ENCODE assay signal across 24 mouse cellular contexts in genomic region chr2:29872581-29873295, GRCm38 (mm10). TPM values are rescaled to one million over a fixed set of nuclear protein-coding genes. Genes with fewer than 3 reads are reported as not detected.
DNase-seq lines count a peak whose midpoint lies in the region; ATAC-seq and TF ChIP-seq lines count a peak whose summit lies in the region.
"Had no signal": no experiment of that assay in that cellular context is flagged by ENCODE, and none has a peak within 500 bp of the region (broad histone marks: within the 10 kb centered on the region; RNA-seq: fewer than 3 reads in every experiment).

No protein-coding gene starts in this region.

- H3K9ac ChIP-seq in liver, embryonic 13.5 days = peak overlapping the region; percentile 47; the same call in 1 of the 2 replicates
- no peak overlapping the region for H3K9ac ChIP-seq in liver, postnatal 0 days (replicated peaks)
- no peak overlapping the region; the same call in 1 of the 2 replicates for H3K9ac ChIP-seq in midbrain, embryonic 13.5 days (replicated peaks)
- H3K9ac ChIP-seq: embryonic facial prominence, embryonic 15.5 days; hindbrain, embryonic 15.5 days; lung, embryonic 15.5 days; neural tube, embryonic 15.5 days had no signal

- peak overlapping the region; percentile 63 for H3K27ac ChIP-seq in liver, embryonic 13.5 days
- no peak overlapping the region for H3K27ac ChIP-seq in liver, postnatal 0 days (ENCODE audit: low read depth)
- peak overlapping the region; percentile 12; the same call in 1 of the 2 replicates for H3K27ac ChIP-seq in macrophage
- H3K27ac ChIP-seq in midbrain, embryonic 13.5 days = no peak overlapping the region
- H3K27ac ChIP-seq: embryonic facial prominence, embryonic 15.5 days; gastrocnemius, adult 2 months; hindbrain, embryonic 15.5 days; left cerebral cortex, adult 2 months; limb, embryonic 10.5 days; lung, embryonic 15.5 days; neural tube, embryonic 15.5 days had no signal

- H3K4me2 ChIP-seq in liver, embryonic 13.5 days = 0 out of 2 replicates have a peak overlapping the region, but pooled peaks have one; percentile 89
- H3K4me2 ChIP-seq in liver, postnatal 0 days (ENCODE audit: low read depth, low read length) = no peak overlapping the region
- H3K4me2 ChIP-seq in midbrain, embryonic 13.5 days (replicated peaks) = no peak overlapping the region
- H3K4me2 ChIP-seq: embryonic facial prominence, embryonic 15.5 days; hindbrain, embryonic 15.5 days; lung, embryonic 15.5 days; neural tube, embryonic 15.5 days had no signal

- H3K4me3 ChIP-seq in liver, embryonic 13.5 days (replicated peaks) = no peak overlapping the region
- no peak overlapping the region for H3K4me3 ChIP-seq in liver, postnatal 0 days (ENCODE audit: low read depth, low read length)
- no peak overlapping the region for H3K4me3 ChIP-seq in macrophage (ENCODE audit: inconsistent target)
- no peak overlapping the region for H3K4me3 ChIP-seq in midbrain, embryonic 13.5 days (replicated peaks)
- H3K4me3 ChIP-seq: embryonic facial prominence, embryonic 15.5 days; gastrocnemius, adult 2 months; hindbrain, embryonic 15.5 days; left cerebral cortex, adult 2 months; limb, embryonic 10.5 days; lung, embryonic 15.5 days; neural tube, embryonic 15.5 days had no signal

- H3K79me2 ChIP-seq in macrophage (ENCODE audit: inconsistent target) = no peaks in the 10 kb centered on the region

- no peak for ATAC-seq in liver, embryonic 13.5 days (ENCODE audit: low read depth)
- ATAC-seq in liver, postnatal 0 days = no peak
- ATAC-seq in midbrain, embryonic 13.5 days = no peak
- ATAC-seq: forebrain, embryonic 14.5 days; intestine, embryonic 16.5 days had no signal

- 89% methylated on average over 10 of the region's 10 CpGs for WGBS in liver, embryonic 13.5 days (ENCODE audit: insufficient replicate concordance)
- 93% methylated on average over 10 of the region's 10 CpGs for WGBS in liver, postnatal 0 days (ENCODE audit: insufficient replicate concordance)
- WGBS in macrophage (ENCODE audit: missing documents) = 98% methylated on average over 10 of the region's 10 CpGs
- WGBS in midbrain, embryonic 13.5 days = 94% methylated on average over 10 of the region's 10 CpGs

- no peaks in the 10 kb centered on the region for H3K27me3 ChIP-seq in liver, embryonic 13.5 days
- H3K27me3 ChIP-seq in liver, postnatal 0 days (ENCODE audit: insufficient read depth, low read length) = no peaks in the 10 kb centered on the region
- no peaks in the 10 kb centered on the region for H3K27me3 ChIP-seq in midbrain, embryonic 13.5 days
- H3K27me3 ChIP-seq: embryonic facial prominence, embryonic 15.5 days; hindbrain, embryonic 15.5 days; lung, embryonic 15.5 days; neural tube, embryonic 15.5 days had no signal

- no peaks in the 10 kb centered on the region for H3K9me3 ChIP-seq in liver, embryonic 13.5 days (replicated peaks)
- H3K9me3 ChIP-seq in liver, postnatal 0 days (ENCODE audit: low read length) = no peaks in the 10 kb centered on the region
- no peaks in the 10 kb centered on the region for H3K9me3 ChIP-seq in midbrain, embryonic 13.5 days
- H3K9me3 ChIP-seq: embryonic facial prominence, embryonic 15.5 days; hindbrain, embryonic 15.5 days; limb, embryonic 10.5 days; lung, embryonic 15.5 days; neural tube, embryonic 15.5 days had no signal

- DNase-seq in adrenal gland, postnatal 14 days = peak; percentile 32
- no peak for DNase-seq in adrenal gland, adult 8-10 months
- DNase-seq in liver, embryonic 13.5 days = no peak
- DNase-seq in liver, postnatal 0 days = no peak
- DNase-seq in cerebellum, adult 9-10 months = peak; percentile 82
- DNase-seq in spleen, adult 12 weeks (ENCODE audit: low spot score) = no peak
- DNase-seq: gastrocnemius, adult 2 months; heart, postnatal 36 days; kidney, adult 9 months; kidney, postnatal 4 days; layer of hippocampus, adult 9-11 months; lung, postnatal 4 days; thymus, adult 18-20 months; thymus, postnatal 36 days had no signal

- TF ChIP-seq EP300 in liver, postnatal 0 days (IDR thresholded peaks at IDR 0.05; ENCODE audit: low read depth) = no peak

- H3K36me3 ChIP-seq in liver, embryonic 13.5 days = peaks cover 61% of the 10 kb centered on the region
- peaks cover 15% of the 10 kb centered on the region; the same call in 1 of the 2 replicates for H3K36me3 ChIP-seq in liver, postnatal 0 days (replicated peaks; ENCODE audit: insufficient read depth, low read length)
- H3K36me3 ChIP-seq in macrophage (ENCODE audit: inconsistent target) = no peaks in the 10 kb centered on the region
- peaks cover 24% of the 10 kb centered on the region for H3K36me3 ChIP-seq in midbrain, embryonic 13.5 days
- H3K36me3 ChIP-seq: limb, embryonic 10.5 days; lung, embryonic 15.5 days had no signal

- peaks cover 49% of the 10 kb centered on the region for H3K4me1 ChIP-seq in liver, embryonic 13.5 days (replicated peaks)
- H3K4me1 ChIP-seq in liver, postnatal 0 days (ENCODE audit: insufficient read depth) = peaks cover 23% of the 10 kb centered on the region
- peaks cover 20% of the 10 kb centered on the region for H3K4me1 ChIP-seq in midbrain, embryonic 13.5 days (replicated peaks)

- TF ChIP-seq CTCF in liver, postnatal 0 days (IDR thresholded peaks at IDR 0.05; ENCODE audit: low read depth) = no peak

RNA-seq across cellular contexts. Expression of gene Cercam, which starts 3.8 kb away (rescaled TPM):
- total RNA-seq in adrenal gland, postnatal 14 days (2021) = 10.8 and 12.4 TPM in 2 replicates
- total RNA-seq in adrenal gland, adult 8-10 months (2022) = 10 to 100 TPM in 3 of 4 experiments, 1 to 10 TPM in 1; 7.6 to 32.8 (median 18.4) TPM
- 31.1 and 39.0 TPM in 2 replicates for polyA plus RNA-seq in liver, embryonic 13.5 days (2015; fragmentation: Nextera tagmentation; extraction: Ambion mirVana)
- 9.0 and 10.0 TPM in 2 replicates for polyA plus RNA-seq in liver, postnatal 0 days (2015; fragmentation: Nextera tagmentation; extraction: Ambion mirVana)
- 10 to 100 TPM in 15 of 26 experiments, 1 to 10 TPM in 11; 2.3 to 23.6 (median 12.3) TPM for total RNA-seq in macrophage (2018; cell fraction: chromatin; rRNA removed)
- total RNA-seq in macrophage (2018; cell fraction: cytosol; rRNA removed) = 10 to 100 TPM in 22 of 26 experiments, 1 to 10 TPM in 4; 8.8 to 26.8 (median 13.1) TPM
- 10 to 100 TPM in 25 of 26 experiments, 1 to 10 TPM in 1; 9.0 to 32.3 (median 17.0) TPM for total RNA-seq in macrophage (2018; cell fraction: nucleus; rRNA removed)
- polyA plus RNA-seq in macrophage (2018) = 7.3 to 16.8 TPM (median 15.9 TPM) in 3 replicates
- 14.6 and 20.7 TPM in 2 replicates for polyA plus RNA-seq in midbrain, embryonic 13.5 days (2015; fragmentation: Nextera tagmentation; extraction: Ambion mirVana)

RNA-seq across cellular contexts. Expression of gene Odf2, which starts 16.3 kb away (rescaled TPM):
- 42.2 and 54.5 TPM in 2 replicates for total RNA-seq in adrenal gland, postnatal 14 days (2021)
- 10 to 100 TPM; 31.2 to 80.8 (median 57.9) TPM for total RNA-seq in adrenal gland, adult 8-10 months (2022)
- polyA plus RNA-seq in liver, embryonic 13.5 days (2015; fragmentation: Nextera tagmentation; extraction: Ambion mirVana) = 39.5 and 49.9 TPM in 2 replicates
- 19.0 and 22.1 TPM in 2 replicates for polyA plus RNA-seq in liver, postnatal 0 days (2015; fragmentation: Nextera tagmentation; extraction: Ambion mirVana)
- 100 to 1,000 TPM in 24 of 26 experiments, 10 to 100 TPM in 2; 67.0 to 433 (median 276) TPM for total RNA-seq in macrophage (2018; cell fraction: chromatin; rRNA removed)
- total RNA-seq in macrophage (2018; cell fraction: cytosol; rRNA removed) = 10 to 100 TPM; 18.6 to 43.7 (median 35.6) TPM
- 100 to 1,000 TPM in 13 of 26 experiments, 10 to 100 TPM in 13; 46.2 to 209 (median 103) TPM for total RNA-seq in macrophage (2018; cell fraction: nucleus; rRNA removed)
- 28.3 to 46.9 TPM (median 30.9 TPM) in 3 replicates for polyA plus RNA-seq in macrophage (2018)
- polyA plus RNA-seq in midbrain, embryonic 13.5 days (2015; fragmentation: Nextera tagmentation; extraction: Ambion mirVana) = 74.4 and 76.0 TPM in 2 replicates

RNA-seq across cellular contexts. Expression of gene Urm1, which starts 52.9 kb away (rescaled TPM):
- 33.8 and 34.3 TPM in 2 replicates for total RNA-seq in adrenal gland, postnatal 14 days (2021)
- total RNA-seq in adrenal gland, adult 8-10 months (2022) = 10 to 100 TPM; 46.8 to 58.8 (median 49.5) TPM
- 9.9 and 11.4 TPM in 2 replicates for polyA plus RNA-seq in liver, embryonic 13.5 days (2015; fragmentation: Nextera tagmentation; extraction: Ambion mirVana)
- polyA plus RNA-seq in liver, postnatal 0 days (2015; fragmentation: Nextera tagmentation; extraction: Ambion mirVana) = 6.6 and 8.7 TPM in 2 replicates
- 10 to 100 TPM; 19.6 to 51.0 (median 33.2) TPM for total RNA-seq in macrophage (2018; cell fraction: chromatin; rRNA removed)
- 10 to 100 TPM; 16.7 to 41.3 (median 27.7) TPM for total RNA-seq in macrophage (2018; cell fraction: cytosol; rRNA removed)
- total RNA-seq in macrophage (2018; cell fraction: nucleus; rRNA removed) = 10 to 100 TPM; 14.1 to 42.2 (median 25.0) TPM
- 21.1 to 24.9 TPM (median 24.4 TPM) in 3 replicates for polyA plus RNA-seq in macrophage (2018)
- polyA plus RNA-seq in midbrain, embryonic 13.5 days (2015; fragmentation: Nextera tagmentation; extraction: Ambion mirVana) = 21.4 and 23.1 TPM in 2 replicates

Comparison
In these comparisons a context has a peak if more than half of its experiments do, and no peak if none do; other contexts are left out.
1. DNase-seq: peak in adrenal gland, postnatal 14 days (single experiment) and cerebellum, adult 9-10 months (single experiment); none in adrenal gland, adult 8-10 months (single experiment), liver, embryonic 13.5 days (single experiment), liver, postnatal 0 days (single experiment) and spleen, adult 12 weeks (single experiment).
2. H3K27ac ChIP-seq: peak in liver, embryonic 13.5 days (single experiment) and macrophage (single experiment); none in liver, postnatal 0 days (single experiment) and midbrain, embryonic 13.5 days (single experiment).